Mouse (Mus musculus): Measurements from ENCODE around the gene Gen1. TPM values are rescaled to one million over a fixed set of nuclear protein-coding genes. Genes with fewer than 3 reads are reported as not detected.
A peak's percentile ranks its signal among the peaks of the same experiment; 100 is the strongest.

The Gen1 gene
- 10 to 100 TPM in 1 of 3 experiments, 1 to 10 TPM in 2; 1.4 to 10.4 (median 1.7) TPM for polyA plus RNA-seq (2017; shearing (Covaris generic))

DNA sequence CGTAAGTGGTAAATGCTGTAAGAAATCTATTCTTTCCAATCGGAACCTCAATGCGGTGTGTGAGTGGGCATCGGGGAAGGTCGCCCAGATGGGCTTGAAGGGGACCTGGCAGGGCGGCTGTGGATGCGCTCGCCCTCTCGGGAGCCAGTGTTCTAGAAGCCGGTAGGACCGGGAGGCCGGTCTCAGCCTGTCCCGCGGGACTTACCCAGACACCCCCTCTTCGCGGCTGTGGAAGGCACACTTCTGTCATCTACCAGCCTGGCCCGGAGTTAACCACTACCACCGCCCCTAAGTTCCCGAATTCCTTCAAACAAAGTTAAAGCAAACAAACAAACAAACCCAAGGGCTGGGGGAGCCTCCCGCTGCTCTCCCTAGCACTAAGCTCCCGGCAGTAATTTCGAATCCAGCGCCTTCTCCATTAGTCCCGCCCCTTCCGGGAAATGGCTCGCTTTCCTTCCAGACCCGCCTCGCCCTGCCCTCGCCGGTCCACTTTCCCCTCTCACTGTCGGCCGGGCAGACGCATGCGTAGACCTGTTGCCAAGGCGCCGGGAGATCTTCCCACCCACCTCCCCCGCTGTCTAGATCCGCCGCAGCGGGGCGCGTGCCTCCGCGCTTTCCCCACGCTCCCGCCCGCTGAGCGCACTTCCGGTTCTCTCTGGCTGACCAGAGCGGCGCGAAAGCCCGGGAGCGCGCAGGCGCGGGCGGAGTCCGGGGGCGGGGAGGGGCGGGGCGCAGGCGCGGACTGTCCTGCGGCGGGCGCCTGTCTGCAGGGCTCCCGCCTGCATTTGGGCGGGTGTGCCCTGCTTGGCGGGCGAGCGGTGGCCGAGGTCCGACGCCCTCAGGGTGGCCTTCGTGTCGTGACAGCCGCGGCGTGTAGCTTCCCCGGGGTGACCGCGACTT, at the start of gene Gen1, which contains the start of gene Smc6:
Gene Gen1 (minus strand): TSS at position 420 of the 900 bp plus-strand sequence.
Gene Smc6 (plus strand): TSS at position 505 of the 900 bp plus-strand sequence.
- peak; percentile 89 for ATAC-seq

DNA sequence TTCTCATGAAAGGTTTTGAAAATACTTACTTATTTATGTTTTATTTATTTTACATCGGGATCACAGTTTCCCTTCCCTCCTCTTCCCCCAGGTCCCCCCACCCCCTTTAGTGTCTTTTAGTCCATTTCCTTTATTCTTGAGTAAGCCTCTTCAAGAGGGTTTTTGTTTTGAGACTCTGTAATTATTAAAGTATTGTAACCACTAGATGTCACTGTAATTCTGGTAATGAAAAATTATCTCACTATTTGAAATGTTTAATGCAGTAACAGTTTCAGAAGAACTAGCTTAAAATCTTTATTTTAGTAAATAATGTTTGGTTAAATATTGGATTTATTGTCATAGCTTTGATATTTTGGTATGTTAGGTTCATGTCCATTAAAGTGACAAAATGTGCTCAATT, 48.2 kb upstream of the Gen1 start:
- no peak for ATAC-seq

DNA sequence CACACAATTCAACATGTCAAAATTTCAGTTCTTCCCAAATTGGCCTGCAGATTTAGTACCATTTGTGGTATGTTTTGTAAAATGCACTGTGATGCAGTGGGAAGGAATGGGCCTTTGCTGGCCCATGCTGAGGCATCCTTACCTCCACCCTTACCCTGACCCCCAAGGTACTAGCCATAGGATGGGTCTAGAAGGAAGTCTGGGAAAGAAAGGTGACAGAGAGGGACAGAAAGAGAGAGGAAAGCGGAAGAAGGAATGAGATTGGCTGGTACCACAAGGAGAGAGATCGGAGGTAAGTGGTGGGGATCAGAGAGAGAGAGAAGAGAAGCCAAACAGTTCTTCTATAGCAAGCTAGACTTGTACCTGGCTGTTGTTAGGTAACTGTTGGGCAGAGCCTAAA, 45.5 kb upstream of the Gen1 start:
- ATAC-seq = no peak

DNA sequence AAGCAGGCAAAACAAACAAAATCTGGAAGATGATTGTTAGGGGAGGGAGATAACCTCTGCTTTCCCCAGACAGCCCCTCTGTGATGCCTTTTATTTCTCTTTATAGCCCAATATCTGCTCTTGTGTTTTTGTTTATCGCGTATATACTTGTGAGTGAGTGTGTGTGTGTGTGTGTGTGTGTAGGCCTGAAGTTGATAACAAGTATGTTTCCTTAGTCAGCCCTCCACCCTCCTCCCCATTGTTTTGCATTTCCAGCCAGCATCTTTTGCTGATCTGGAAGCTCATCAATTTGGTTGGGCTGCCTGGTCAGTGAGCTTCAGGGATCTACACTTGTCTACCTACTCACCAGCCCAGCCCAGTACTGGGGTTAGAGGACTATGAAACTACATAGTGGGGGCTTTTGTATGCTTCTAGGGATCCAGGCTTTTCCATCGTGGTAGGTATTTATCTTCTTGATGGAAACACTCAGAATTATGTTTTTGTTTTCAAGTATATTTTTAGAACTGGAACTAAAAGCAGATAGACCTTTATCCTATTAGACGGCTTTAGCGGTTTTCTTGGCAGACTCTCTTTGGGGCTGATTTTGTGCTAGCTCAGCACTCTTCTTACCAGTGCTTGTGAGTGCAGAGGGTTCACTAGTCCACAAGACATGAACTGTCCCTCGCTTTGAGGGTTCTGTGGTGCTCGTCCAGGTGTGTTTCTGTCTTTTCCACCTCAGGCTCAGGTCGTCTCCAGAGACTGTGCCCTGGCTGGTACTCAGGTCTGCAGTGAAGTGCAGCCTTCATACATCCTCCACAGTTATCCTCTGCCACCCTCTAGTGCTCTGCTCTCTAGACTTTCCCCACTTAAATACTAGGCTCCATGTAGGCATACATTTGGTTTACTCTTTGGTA, 41.4 kb upstream of the Gen1 start:
- ATAC-seq = no peak

- peak; percentile 84 for ATAC-seq
These were observed 35.3 kb upstream of the Gen1 start for GRCm38 (mm10) chr12:11300858-11301257.

GRCm38 (mm10) chr12:11286382-11286781, 20.8 kb upstream of the Gen1 start:
- ATAC-seq = no peak

GRCm38 (mm10) chr12:11281584-11281983, 16.0 kb upstream of the Gen1 start:
- ATAC-seq = peak; percentile 48

GRCm38 (mm10) chr12:11279886-11280285, 14.3 kb upstream of the Gen1 start:
- peak; percentile 73 for ATAC-seq

DNA sequence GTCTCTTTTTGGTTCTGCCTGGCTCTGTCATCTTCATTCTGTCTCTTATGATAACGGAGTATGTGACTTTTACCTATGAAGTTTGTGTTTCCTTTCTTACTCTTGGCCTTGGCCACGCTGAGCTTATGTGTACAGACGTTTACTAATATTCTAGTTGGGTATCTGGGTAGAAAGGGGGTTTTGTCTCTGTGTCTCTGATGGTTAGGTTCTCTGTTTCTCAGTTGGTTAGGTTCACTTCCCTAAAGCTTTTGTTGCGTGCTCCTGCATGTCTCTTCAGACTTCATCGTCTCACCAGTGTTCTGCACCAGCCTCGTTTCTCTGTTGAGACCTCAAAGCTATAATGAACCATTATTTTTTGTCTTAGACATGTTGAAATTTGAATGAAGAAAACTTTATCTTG, 11.6 kb upstream of the Gen1 start:
- no peak for ATAC-seq

GRCm38 (mm10) chr12:11276632-11277031, 11.0 kb upstream of the Gen1 start:
- no peak for ATAC-seq

DNA sequence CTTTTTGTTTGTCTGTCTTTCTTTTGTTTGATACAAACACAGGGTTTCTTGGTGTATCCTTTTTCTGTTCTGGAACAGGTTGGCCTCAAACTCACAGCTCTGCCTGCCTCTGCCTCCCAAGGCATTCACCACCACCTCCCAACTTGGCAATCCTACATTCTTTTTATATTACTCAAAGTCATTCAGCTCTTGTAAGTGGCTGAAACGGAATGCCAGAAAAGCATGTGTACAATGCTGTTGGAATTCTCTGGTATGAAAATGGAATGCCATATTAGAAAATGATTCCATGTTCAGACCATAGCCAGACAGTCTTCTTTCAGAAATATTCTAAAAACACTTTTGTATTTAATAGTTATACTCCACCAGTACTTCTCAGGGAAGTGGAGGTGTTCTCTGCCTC, 7.6 kb upstream of the Gen1 start:
- ATAC-seq = no peak

- no peak for ATAC-seq
These were observed 7.0 kb upstream of the Gen1 start for GRCm38 (mm10) chr12:11272568-11272967.

DNA sequence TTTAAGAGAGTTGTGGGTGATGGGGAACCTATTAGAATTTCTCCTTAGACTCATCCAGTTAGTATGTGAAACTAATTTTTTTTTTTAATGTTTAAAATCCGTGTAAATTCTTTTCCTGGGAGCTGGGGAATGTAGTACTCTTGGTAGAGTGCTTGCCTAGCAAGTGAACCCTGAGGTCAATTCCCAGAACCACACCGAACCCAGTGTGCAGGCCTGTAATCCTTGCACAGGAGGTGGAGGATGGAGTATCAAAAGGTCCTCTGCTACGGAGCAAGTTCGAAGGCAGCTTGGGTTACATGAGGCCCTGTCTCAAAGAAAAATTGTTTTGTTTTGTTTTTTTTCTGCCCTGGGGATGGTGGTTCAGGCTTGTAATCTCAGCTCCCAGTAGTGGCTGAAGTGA, 1.4 kb upstream of the Gen1 start:
- no peak for ATAC-seq

DNA sequence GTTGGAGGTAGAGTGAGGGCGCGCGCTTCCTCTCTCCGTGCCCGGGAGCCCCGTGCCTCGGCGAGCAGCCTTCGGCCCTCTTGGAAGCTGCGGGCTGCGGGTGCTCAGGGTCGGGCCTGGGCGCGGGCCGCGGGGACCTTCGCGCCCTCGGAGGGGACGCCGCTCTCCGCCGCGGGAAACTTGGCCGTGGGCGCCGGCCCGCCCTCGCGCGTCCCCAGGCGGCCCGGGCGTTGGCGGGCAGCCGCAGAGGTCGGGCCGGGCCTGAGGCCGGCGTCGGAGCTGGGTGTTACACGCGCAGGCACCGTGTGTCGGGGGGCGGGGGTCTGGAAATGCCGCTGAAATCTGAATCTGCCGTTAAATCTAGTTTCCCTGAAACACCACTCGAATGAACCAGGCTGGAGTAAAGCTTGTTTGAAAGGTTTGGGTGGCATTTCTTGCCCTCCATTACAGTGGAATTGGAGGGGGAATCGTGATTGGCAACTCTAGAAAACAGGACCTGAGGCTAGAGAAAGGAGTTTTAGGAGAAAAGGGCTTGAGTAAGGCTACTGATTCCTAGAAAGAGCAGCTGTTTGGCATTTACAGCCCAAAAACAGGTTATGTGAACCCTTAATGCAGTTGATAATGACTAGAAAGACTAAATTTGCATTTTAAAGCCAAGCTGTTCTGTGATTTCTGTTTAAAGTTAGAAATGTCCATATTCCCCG, 833 bp upstream of the Gen1 start:
- ATAC-seq = peak; percentile 14

DNA sequence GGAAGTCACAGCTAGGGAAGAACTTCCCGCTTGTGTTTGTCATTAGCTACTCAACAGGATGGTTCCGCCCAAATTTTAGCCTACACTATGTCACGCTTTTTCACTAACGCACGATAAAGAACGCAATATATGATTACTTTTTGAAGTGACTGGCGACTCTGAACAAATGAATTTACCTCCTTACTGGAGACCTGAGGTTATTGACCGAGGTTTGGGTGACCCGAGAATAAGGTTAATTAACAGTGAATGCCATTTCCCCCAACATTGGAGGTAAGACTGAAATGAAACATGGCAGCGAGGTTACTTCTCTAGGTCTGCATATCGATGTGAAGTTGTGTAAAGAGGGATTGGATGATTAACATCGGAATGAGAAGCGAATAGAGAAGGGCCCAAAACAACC, 706 bp downstream of the Gen1 start:
- ATAC-seq = no peak

DNA sequence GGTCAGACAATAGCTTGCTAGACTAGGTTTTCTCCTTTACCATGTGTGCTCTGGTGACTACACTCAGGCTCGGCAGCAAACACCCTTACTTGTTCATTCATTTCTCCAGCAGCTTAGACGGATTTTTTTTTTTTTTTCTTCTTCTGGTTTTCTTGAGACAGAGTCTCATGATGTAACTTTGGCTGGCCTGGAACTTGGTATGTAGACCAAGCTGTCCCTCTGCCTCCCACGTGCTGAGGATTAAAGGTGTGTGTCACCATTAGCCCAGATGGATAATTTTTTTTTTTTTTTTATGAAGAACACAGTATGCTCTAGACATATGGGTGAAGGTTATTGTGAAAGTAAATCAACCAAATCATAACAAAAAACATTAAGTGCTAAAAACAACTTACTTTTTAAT, 15.3 kb downstream of the Gen1 start:
- ATAC-seq = no peak

- ATAC-seq = no peak
These were observed 18.1 kb downstream of the Gen1 start for GRCm38 (mm10) chr12:11247460-11247859.

DNA sequence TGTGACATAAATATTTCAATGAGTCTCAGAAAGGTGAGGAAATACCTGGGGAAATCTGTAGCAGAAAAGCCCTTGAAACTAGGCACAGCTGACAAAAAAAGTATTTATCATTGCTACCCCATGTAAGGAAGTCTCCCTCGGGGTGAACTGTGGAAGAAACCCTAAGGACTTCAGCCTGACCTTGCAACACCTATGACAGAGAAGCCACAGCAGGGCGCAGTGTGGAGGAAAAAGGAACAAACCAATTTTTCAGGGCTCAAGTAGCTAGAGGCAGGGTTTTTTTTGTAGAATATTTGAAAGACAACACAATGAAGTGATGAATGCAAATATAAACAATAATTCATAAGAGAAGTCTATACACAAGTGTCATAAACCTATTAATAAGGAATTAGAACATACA, 29.6 kb downstream of the Gen1 start:
- no peak for ATAC-seq

GRCm38 (mm10) chr12:11230267-11230666, 35.3 kb downstream of the Gen1 start:
- ATAC-seq = peak; percentile 88

DNA sequence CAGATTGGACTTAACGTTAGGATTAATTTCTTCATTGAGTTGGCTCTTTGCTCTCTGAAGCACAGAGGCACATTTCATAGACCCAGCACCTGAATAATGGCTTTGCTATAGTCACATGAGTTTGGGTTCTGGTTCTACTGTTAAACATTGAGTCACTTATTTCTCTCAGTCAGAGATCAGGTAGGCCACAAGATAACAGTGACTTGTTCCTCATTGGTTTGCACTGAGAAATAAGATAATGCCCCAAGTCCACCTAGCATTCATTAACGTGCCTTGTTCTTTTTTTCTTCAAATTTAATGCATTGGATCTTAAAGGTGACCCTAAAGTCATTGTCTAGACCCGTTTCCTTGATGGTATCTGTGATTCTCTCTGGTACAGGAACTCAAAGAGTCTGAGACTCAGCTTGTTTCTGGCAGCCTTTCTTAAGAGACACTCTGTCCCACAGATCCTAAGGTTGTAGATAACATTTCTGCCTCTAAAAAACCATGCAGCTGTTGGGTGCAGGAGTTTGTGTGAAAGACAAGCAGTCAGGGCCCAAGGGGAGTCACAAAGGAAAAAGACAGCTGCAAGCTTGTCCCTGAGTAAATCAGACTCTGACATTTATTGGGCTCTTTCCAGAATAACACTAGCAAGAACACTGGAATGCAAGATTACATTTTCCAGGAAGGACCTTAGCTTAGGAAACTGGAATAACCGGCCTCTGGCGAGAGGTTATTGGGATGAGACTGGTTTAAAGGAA, 38.9 kb downstream of the Gen1 start:
- no peak for ATAC-seq

- ATAC-seq = no peak
These were observed 39.5 kb downstream of the Gen1 start for GRCm38 (mm10) chr12:11226123-11226522.

DNA sequence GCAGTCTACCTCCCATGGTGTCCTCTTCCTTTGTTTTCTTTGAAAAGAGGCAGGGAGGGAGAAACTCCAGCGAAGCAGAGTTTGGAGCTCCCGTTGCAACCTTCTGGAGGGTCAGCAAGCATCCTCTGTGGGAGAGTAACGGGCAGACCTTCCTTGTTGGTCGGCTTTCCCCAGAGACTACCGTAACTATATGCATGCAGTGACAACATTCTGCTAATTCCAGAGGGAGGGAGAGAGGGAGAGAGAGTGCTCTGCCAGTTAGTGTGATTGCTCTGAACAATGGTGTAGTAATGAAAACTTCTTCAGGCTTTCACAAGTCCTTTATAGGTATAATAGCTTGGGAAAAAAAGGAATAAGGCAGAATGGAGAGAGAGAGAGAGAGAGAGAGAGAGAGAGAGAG, 40.9 kb downstream of the Gen1 start:
- ATAC-seq = no peak

Data from inflammation-experienced regulatory T-cells, adult 6 months (primary cell).